In genomic region chr3:101363574-101363973, GRCm38 (mm10) we compare ENCODE assay signal across 27 mouse cellular contexts. TPM values are rescaled to one million over a fixed set of nuclear protein-coding genes. Genes with fewer than 3 reads are reported as not detected.
A peak's percentile ranks its signal among the peaks of the same experiment; 100 is the strongest.
DNase-seq lines count a peak whose midpoint lies in the region; ATAC-seq and TF ChIP-seq lines count a peak whose summit lies in the region.
"Had no signal": no experiment of that assay in that cellular context is flagged by ENCODE, and none has a peak within 500 bp of the region (broad histone marks: within the 10 kb centered on the region; RNA-seq: fewer than 3 reads in every experiment).

No protein-coding gene starts in this region.

- TF ChIP-seq POLR2A in limb, embryonic 14.5 days (IDR thresholded peaks at IDR 0.05; ENCODE audit: borderline replicate concordance, extremely low read depth, insufficient read depth, insufficient read length), result no peak

- H3K4me3 ChIP-seq in intestine, embryonic 16.5 days (ENCODE audit: low read length), result no peak overlapping the region
- H3K4me3 ChIP-seq in intestine, embryonic 15.5 days (replicated peaks), result no peak overlapping the region
- no peak overlapping the region for H3K4me3 ChIP-seq in limb, embryonic 14.5 days (replicated peaks; ENCODE audit: low read length)
- H3K4me3 ChIP-seq in liver, embryonic 12.5 days, result no peak overlapping the region
- H3K4me3 ChIP-seq: erythroblast, embryonic 14.5 days; heart, embryonic 13.5 days; hindbrain, embryonic 13.5 days; layer of hippocampus, adult 2 months; left cerebral cortex, adult 2 months; limb, embryonic 12.5 days; liver, embryonic 15.5 days; neural tube, embryonic 13.5 days had no signal

- peak; percentile 18; the same call in 1 of the 2 replicates for ATAC-seq in intestine, embryonic 16.5 days
- no peak for ATAC-seq in intestine, embryonic 15.5 days
- no peak for ATAC-seq in limb, embryonic 14.5 days (ENCODE audit: low FRiP score, low read depth)
- no peak for ATAC-seq in liver, embryonic 12.5 days
- ATAC-seq: forebrain, embryonic 14.5 days had no signal

- H3K9me3 ChIP-seq in intestine, embryonic 16.5 days (ENCODE audit: control insufficient read depth, low read length), result no peaks in the 10 kb centered on the region
- no peaks in the 10 kb centered on the region for H3K9me3 ChIP-seq in intestine, embryonic 15.5 days
- H3K9me3 ChIP-seq in limb, embryonic 14.5 days (ENCODE audit: control insufficient read depth, low read length), result no peaks in the 10 kb centered on the region
- no peaks in the 10 kb centered on the region for H3K9me3 ChIP-seq in liver, embryonic 12.5 days (replicated peaks)
- H3K9me3 ChIP-seq: heart, embryonic 13.5 days; hindbrain, embryonic 13.5 days; limb, embryonic 12.5 days; liver, embryonic 15.5 days; neural tube, embryonic 13.5 days had no signal

- no peaks in the 10 kb centered on the region; the same call in 1 of the 2 replicates for H3K4me1 ChIP-seq in intestine, embryonic 16.5 days (ENCODE audit: control insufficient read depth, insufficient read depth, low read length)
- 0 out of 2 replicates have a peak, but pooled peaks cover 4% of the 10 kb centered on the region for H3K4me1 ChIP-seq in intestine, embryonic 15.5 days (replicated peaks)
- peaks cover 11% of the 10 kb centered on the region; the same call in 1 of the 2 replicates for H3K4me1 ChIP-seq in limb, embryonic 14.5 days (ENCODE audit: control insufficient read depth, insufficient read depth, low read length)
- peaks cover 67% of the 10 kb centered on the region for H3K4me1 ChIP-seq in liver, embryonic 12.5 days

- no peaks in the 10 kb centered on the region for H3K27me3 ChIP-seq in intestine, embryonic 16.5 days (replicated peaks; ENCODE audit: control insufficient read depth, insufficient read depth, low read length)
- no peaks in the 10 kb centered on the region for H3K27me3 ChIP-seq in intestine, embryonic 15.5 days (replicated peaks)
- no peaks in the 10 kb centered on the region for H3K27me3 ChIP-seq in limb, embryonic 14.5 days (ENCODE audit: control insufficient read depth, insufficient read depth, low read length)
- no peaks in the 10 kb centered on the region for H3K27me3 ChIP-seq in liver, embryonic 12.5 days (replicated peaks)
- H3K27me3 ChIP-seq: heart, embryonic 13.5 days; hindbrain, embryonic 13.5 days; limb, embryonic 12.5 days; liver, embryonic 15.5 days; neural tube, embryonic 13.5 days had no signal

- no peak overlapping the region for H3K27ac ChIP-seq in intestine, embryonic 16.5 days (ENCODE audit: low read length)
- no peak overlapping the region for H3K27ac ChIP-seq in intestine, embryonic 15.5 days
- no peak overlapping the region for H3K27ac ChIP-seq in limb, embryonic 14.5 days (replicated peaks; ENCODE audit: low read depth, low read length)
- no peak overlapping the region for H3K27ac ChIP-seq in liver, embryonic 12.5 days
- H3K27ac ChIP-seq: heart, embryonic 13.5 days; hindbrain, embryonic 13.5 days; layer of hippocampus, adult 2 months; left cerebral cortex, adult 2 months; limb, embryonic 12.5 days; liver, embryonic 15.5 days; macrophage; neural tube, embryonic 13.5 days had no signal

- H3K36me3 ChIP-seq in intestine, embryonic 16.5 days (ENCODE audit: control insufficient read depth, insufficient read depth, low read length), result no peaks in the 10 kb centered on the region
- no peaks in the 10 kb centered on the region for H3K36me3 ChIP-seq in intestine, embryonic 15.5 days
- no peaks in the 10 kb centered on the region for H3K36me3 ChIP-seq in limb, embryonic 14.5 days (ENCODE audit: control insufficient read depth, insufficient read depth, low read length)
- no peaks in the 10 kb centered on the region for H3K36me3 ChIP-seq in liver, embryonic 12.5 days
- H3K36me3 ChIP-seq: G1E; heart, embryonic 13.5 days; hindbrain, embryonic 13.5 days; limb, embryonic 12.5 days; liver, embryonic 15.5 days; neural tube, embryonic 13.5 days had no signal

- peak; percentile 64 for DNase-seq in ZHBTc4 (ENCODE audit: low read depth, low spot score)
- DNase-seq in heart, adult 8-10 months (ENCODE audit: low spot score), result peak; percentile 38
- DNase-seq in limb, embryonic 14.5 days (ENCODE audit: low spot score), result peak; percentile 42
- DNase-seq in urinary bladder, adult 2 months (ENCODE audit: low spot score), result no peak
- DNase-seq in thymus, postnatal 0 days (ENCODE audit: low spot score), result no peak
- DNase-seq: adrenal gland, adult 8-10 months; cerebellum, adult 11 months; cerebellum, postnatal 14 days; kidney, adult 18-20 months; kidney, postnatal 10 days; right cerebral cortex, postnatal 14 days; thymus, adult 2 months had no signal

- 74% methylated on average over 7 of the region's 7 CpGs for WGBS in intestine, embryonic 16.5 days
- WGBS in intestine, embryonic 15.5 days, result 70% methylated on average over 7 of the region's 7 CpGs
- WGBS in limb, embryonic 14.5 days, result 68% methylated on average over 7 of the region's 7 CpGs
- WGBS in liver, embryonic 12.5 days (ENCODE audit: insufficient replicate concordance), result 68% methylated on average over 7 of the region's 7 CpGs

- no peak overlapping the region for H3K9ac ChIP-seq in intestine, embryonic 16.5 days (ENCODE audit: low read depth, low read length)
- no peak overlapping the region for H3K9ac ChIP-seq in intestine, embryonic 15.5 days
- no peak overlapping the region for H3K9ac ChIP-seq in limb, embryonic 14.5 days (ENCODE audit: low read depth, low read length, severe bottlenecking)
- H3K9ac ChIP-seq in liver, embryonic 12.5 days, result no peak overlapping the region
- H3K9ac ChIP-seq: heart, embryonic 13.5 days; hindbrain, embryonic 13.5 days; limb, embryonic 12.5 days; liver, embryonic 15.5 days; neural tube, embryonic 13.5 days had no signal

- H3K4me2 ChIP-seq in intestine, embryonic 16.5 days (ENCODE audit: low read depth, low read length), result no peak overlapping the region
- no peak overlapping the region for H3K4me2 ChIP-seq in intestine, embryonic 15.5 days (replicated peaks)
- no peak overlapping the region for H3K4me2 ChIP-seq in limb, embryonic 14.5 days (replicated peaks; ENCODE audit: low read depth, low read length, severe bottlenecking)
- no peak overlapping the region for H3K4me2 ChIP-seq in liver, embryonic 12.5 days
- H3K4me2 ChIP-seq: heart, embryonic 13.5 days; hindbrain, embryonic 13.5 days; limb, embryonic 12.5 days; liver, embryonic 15.5 days; midbrain, embryonic 11.5 days; neural tube, embryonic 13.5 days had no signal

RNA-seq across cellular contexts. Expression of gene Igsf3, which starts 13.3 kb away (rescaled TPM):
- polyA plus RNA-seq in intestine, embryonic 16.5 days (2015; fragmentation: Nextera tagmentation; extraction: Ambion mirVana), result 17.9 and 19.2 TPM in 2 replicates
- polyA plus RNA-seq in intestine, embryonic 15.5 days (2015; fragmentation: Nextera tagmentation; extraction: Ambion mirVana), result 21.3 and 22.4 TPM in 2 replicates
- 10 to 100 TPM; 10.1 to 12.3 (median 12.0) TPM for total RNA-seq in heart, adult 8-10 months (2022)
- polyA plus RNA-seq in limb, embryonic 14.5 days (2012; rRNA removed), result 20.4 and 27.4 TPM in 2 replicates
- polyA plus RNA-seq in limb, embryonic 14.5 days (2014; fragmentation: Nextera tagmentation; extraction: Ambion mirVana), result 38.4 and 43.2 TPM in 2 replicates
- polyA plus RNA-seq in urinary bladder, adult 2 months (2012; rRNA removed), result 5.5 and 9.1 TPM in 2 replicates
- polyA plus RNA-seq in liver, embryonic 12.5 days (2016; fragmentation: Nextera tagmentation; extraction: Ambion mirVana), result 10.3 and 10.7 TPM in 2 replicates
- polyA plus RNA-seq in thymus, postnatal 0 days (2015; fragmentation: Nextera tagmentation; extraction: Ambion mirVana), result 28.8 and 35.7 TPM in 2 replicates

Comparison
In these comparisons a context has a peak if more than half of its experiments do, and no peak if none do; other contexts are left out.
1. DNase-seq: peak in ZHBTc4 (single experiment), heart, adult 8-10 months (single experiment) and limb, embryonic 14.5 days (single experiment); none in urinary bladder, adult 2 months (single experiment) and thymus, postnatal 0 days (single experiment).